Mouse (Mus musculus) cerebellum, adult 2 months (tissue): Measurements from ENCODE around the gene Homer2.

Source experiments
- CTCF ChIP-seq: fragments of 200-500 bp; IDR thresholded peaks from 2 replicates; pipeline ENCODE4 v1.5.1; 2011; ENCODE audit warnings: low read depth, mild to moderate bottlenecking, control low read depth, low read length, moderate library complexity, borderline replicate concordance; ENCODE audit not compliant: insufficient read depth
- POLR2A ChIP-seq: fragments of 200-500 bp; IDR thresholded peaks from 2 replicates; pipeline ENCODE4 v1.6.1; 2011; ENCODE audit warnings: low read length, control low read depth, borderline replicate concordance; ENCODE audit not compliant: insufficient read depth

- TF ChIP-seq POLR2A (no peak), CTCF (no peak)
Measured at GRCm38 (mm10) chr7:81706416-81707391, 623 bp downstream of the Homer2 start.
